Mouse (Mus musculus): ENCODE results near the gene Amotl2.

DNA sequence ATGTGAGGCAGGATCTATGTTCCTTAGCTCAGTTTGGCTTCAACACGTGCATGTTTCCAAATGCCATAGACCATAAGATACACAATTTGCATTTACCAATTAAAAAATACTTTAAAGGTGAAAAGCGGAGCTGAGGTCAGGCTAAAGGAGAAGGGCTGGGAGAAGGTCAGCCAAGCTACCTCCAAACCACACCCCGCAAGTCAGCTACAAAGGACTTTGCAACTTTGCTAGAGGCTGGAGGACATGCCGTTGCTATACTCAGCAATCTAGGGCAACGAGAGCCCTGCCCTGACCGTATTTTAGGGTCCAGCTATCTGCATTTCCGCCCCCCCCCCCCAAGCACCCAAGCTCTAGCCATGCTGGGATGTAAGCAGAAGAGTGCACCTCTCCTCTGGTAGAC is 45.1 kb downstream of the Amotl2 start:
- TF ChIP-seq ELF1 (IDR thresholded peaks at IDR 0.05; ENCODE audit: low read depth, low read length) = no peak
- no peak for TF ChIP-seq BHLHE40 (IDR thresholded peaks at IDR 0.05; ENCODE audit: borderline replicate concordance, low read depth, low read length)
- TF ChIP-seq ZKSCAN1 (IDR thresholded peaks at IDR 0.05; ENCODE audit: low read depth, low read length) = no peak
- no peak for TF ChIP-seq ETS1 (IDR thresholded peaks at IDR 0.05; ENCODE audit: low read depth, low read length)
- no peak for TF ChIP-seq JUND (IDR thresholded peaks at IDR 0.05; ENCODE audit: low read depth, low read length)
- TF ChIP-seq MAZ (IDR thresholded peaks at IDR 0.05; ENCODE audit: low read depth, low read length) = no peak
- TF ChIP-seq TCF12 (IDR thresholded peaks at IDR 0.05; ENCODE audit: low read depth, low read length) = no peak
- TF ChIP-seq ZC3H11A (IDR thresholded peaks at IDR 0.05; ENCODE audit: low read depth, low read length) = no peak
- no peak for TF ChIP-seq POLR2A (IDR thresholded peaks at IDR 0.05; ENCODE audit: control insufficient read depth in 1 of 2, insufficient read depth in 1 of 2, low read depth in 1 of 2, low read length in 2 of 2, poor library complexity in 1 of 2)
- TF ChIP-seq CHD1 (IDR thresholded peaks at IDR 0.05; ENCODE audit: low read depth, low read length) = no peak
- TF ChIP-seq CTCF (IDR thresholded peaks at IDR 0.05 in 2 of 3, conservative IDR thresholded peaks at IDR 0.05 in 1 of 3; ENCODE audit: control insufficient read depth in 1 of 3, insufficient read depth in 1 of 3, low read depth in 2 of 3, low read length in 3 of 3, poor library complexity in 1 of 3, severe bottlenecking in 1 of 3) = no peak
- no peak for TF ChIP-seq POLR2AphosphoS5 (IDR thresholded peaks at IDR 0.05; ENCODE audit: borderline replicate concordance, low read depth, low read length)
- no peak for TF ChIP-seq EP300 (IDR thresholded peaks at IDR 0.05; ENCODE audit: low read depth in 1 of 2, low read length in 2 of 2)
- TF ChIP-seq GATA1 (IDR thresholded peaks at IDR 0.05; ENCODE audit: low read depth, low read length) = no peak

Data from MEL (cell line).